Mouse (Mus musculus) liver, adult 10 weeks (tissue): ENCODE measurements around the gene Trib3. TPM values are rescaled to one million over a fixed set of nuclear protein-coding genes. Genes with fewer than 3 reads are reported as not detected.

Experiments used
- polyA plus RNA-seq: library from polyadenylated mRNA; stranded (reverse); fragments of 350-450 nt; fragmentation: Illumina TruSeq; extraction: RNeasy Lipid Tissue Mini Kit (QIAGEN cat#74804); gene quantifications from one replicate; pipeline ENCODE4 v1.2.3, GENCODE M21; 2014; ENCODE audit warnings: low read depth, low replicate concordance

The Trib3 gene
- 0.61 TPM for polyA plus RNA-seq

GRCm38 (mm10) chr2:152343329-152344213 lies at the start of gene Trib3:
TSS of gene Trib3 (minus strand) at chr2:152344032.

DNA sequence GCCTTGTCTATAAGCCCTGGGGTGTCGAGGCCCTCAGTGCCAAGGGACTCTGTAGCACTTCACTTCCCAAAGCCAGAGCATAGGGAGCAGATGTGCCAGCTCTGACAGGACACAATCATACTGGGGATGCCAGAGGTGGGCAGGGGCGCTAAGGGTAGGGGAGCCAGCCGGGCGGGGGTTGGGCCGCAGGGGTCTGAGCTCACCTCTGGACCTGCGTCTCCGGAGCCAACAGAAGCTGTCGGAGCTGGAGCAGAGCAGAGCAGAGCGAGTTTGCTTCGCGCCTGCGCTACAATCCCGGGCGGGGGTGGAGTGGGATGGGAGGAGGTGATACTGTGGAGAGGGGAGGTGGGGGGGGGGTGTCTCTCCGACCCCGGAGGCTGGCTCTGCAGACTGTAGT lies 32.5 kb upstream of the Trib3 start, which contains the start of gene Nrsn2:
TSS of gene Nrsn2 (minus strand) at position 294 of the 397 bp plus-strand sequence.

GRCm38 (mm10) chr2:152332101-152332825 lies 11.6 kb downstream of the Trib3 start, which contains the start of gene Rbck1:
TSS of gene Rbck1 (minus strand) at chr2:152332653.

GRCm38 (mm10) chr2:152293727-152294475 lies 49.9 kb downstream of the Trib3 start, which contains the start of gene Tbc1d20:
TSS of gene Tbc1d20 (plus strand) at chr2:152293828.

Other genes with a start within 250 kb of the Trib3 start
- gene Srxn1, start 238.5 kb downstream of the Trib3 start, polyA plus RNA-seq, result 15.8 TPM
- not detected for gene Tcf15, start 200.5 kb downstream of the Trib3 start, polyA plus RNA-seq
- 111 TPM for gene Csnk2a1, start 117.2 kb downstream of the Trib3 start, polyA plus RNA-seq
- gene Tbc1d20, start 50.2 kb downstream of the Trib3 start, polyA plus RNA-seq, result 12.4 TPM
- gene Rbck1, start 11.4 kb downstream of the Trib3 start, polyA plus RNA-seq, result 1.8 TPM
- not detected for gene Nrsn2, start 32.6 kb upstream of the Trib3 start, polyA plus RNA-seq
- 0.34 TPM for gene Sox12, start 54.0 kb upstream of the Trib3 start, polyA plus RNA-seq
- 0.19 TPM for gene Zcchc3, start 71.0 kb upstream of the Trib3 start, polyA plus RNA-seq
- not detected for gene 6820408C15Rik, start 71.6 kb upstream of the Trib3 start, polyA plus RNA-seq
- not detected for gene Defb23, start 120.6 kb upstream of the Trib3 start, polyA plus RNA-seq
- gene Defb20, start 133.0 kb upstream of the Trib3 start, polyA plus RNA-seq, result not detected
- not detected for gene Defb22, start 146.1 kb upstream of the Trib3 start, polyA plus RNA-seq
- gene Defb26, start 167.7 kb upstream of the Trib3 start, polyA plus RNA-seq, result not detected
- not detected for gene Defb28, start 174.2 kb upstream of the Trib3 start, polyA plus RNA-seq
- not detected for gene Defb29, start 196.1 kb upstream of the Trib3 start, polyA plus RNA-seq
- not detected for gene Gm17416, start 225.3 kb upstream of the Trib3 start, polyA plus RNA-seq
- not detected for gene Defb21, start 228.7 kb upstream of the Trib3 start, polyA plus RNA-seq
- gene Defb19, start 236.3 kb upstream of the Trib3 start, polyA plus RNA-seq, result not detected